Mouse (Mus musculus): ENCODE results near the gene Krt87.
A peak's percentile ranks its signal among the peaks of the same experiment; 100 is the strongest.

The Krt87 gene

GRCm38 (mm10) chr15:101418950-101419349 is 19.7 kb downstream of the Krt87 start:
- peak; percentile 20 for DNase-seq (ENCODE audit: low read depth, low spot score)

GRCm38 (mm10) chr15:101414807-101415565 is 23.6 kb downstream of the Krt87 start:
- DNase-seq (ENCODE audit: low read depth, low spot score), result peak; percentile 32

GRCm38 (mm10) chr15:101413916-101414635 is 24.5 kb downstream of the Krt87 start:
- no peak for DNase-seq (ENCODE audit: low read depth, low spot score)

- no peak for DNase-seq (ENCODE audit: low read depth, low spot score)
These were observed 26.4 kb downstream of the Krt87 start for GRCm38 (mm10) chr15:101412188-101412587.

GRCm38 (mm10) chr15:101410775-101411174 is 27.8 kb downstream of the Krt87 start, which contains the start of gene Krt7:
Gene Krt7, plus strand, starts transcription at chr15:101411043.
- no peak for DNase-seq (ENCODE audit: low read depth, low spot score)

- no peak for DNase-seq (ENCODE audit: low read depth, low spot score)
These were observed 40.3 kb downstream of the Krt87 start for GRCm38 (mm10) chr15:101398269-101398668.

- no peak for DNase-seq (ENCODE audit: low read depth, low spot score)
These were observed 40.9 kb downstream of the Krt87 start for GRCm38 (mm10) chr15:101397683-101398082.

- no peak for DNase-seq (ENCODE audit: low read depth, low spot score)
These were observed 41.7 kb downstream of the Krt87 start for GRCm38 (mm10) chr15:101396921-101397320.

- no peak for DNase-seq (ENCODE audit: low read depth, low spot score)
These were observed 42.1 kb downstream of the Krt87 start for GRCm38 (mm10) chr15:101396466-101396865.

GRCm38 (mm10) chr15:101394908-101395307 is 43.7 kb downstream of the Krt87 start:
- DNase-seq (ENCODE audit: low read depth, low spot score), result no peak

- DNase-seq (ENCODE audit: low read depth, low spot score), result no peak
These were observed 46.4 kb downstream of the Krt87 start for GRCm38 (mm10) chr15:101392251-101392650.

- DNase-seq (ENCODE audit: low read depth, low spot score), result no peak
These were observed 48.4 kb downstream of the Krt87 start for GRCm38 (mm10) chr15:101390203-101390602.

GRCm38 (mm10) chr15:101388034-101388541 is 50.5 kb downstream of the Krt87 start:
- peak; percentile 50 for DNase-seq (ENCODE audit: low read depth, low spot score)

GRCm38 (mm10) chr15:101387176-101387575 is 51.4 kb downstream of the Krt87 start:
- no peak for DNase-seq (ENCODE audit: low read depth, low spot score)

GRCm38 (mm10) chr15:101385064-101385463 is 53.5 kb downstream of the Krt87 start:
- peak; percentile 54 for DNase-seq (ENCODE audit: low read depth, low spot score)

GRCm38 (mm10) chr15:101384610-101385009 is 54.0 kb downstream of the Krt87 start:
- no peak for DNase-seq (ENCODE audit: low read depth, low spot score)

- DNase-seq (ENCODE audit: low read depth, low spot score), result peak; percentile 53
These were observed 55.8 kb downstream of the Krt87 start for GRCm38 (mm10) chr15:101382811-101383210.

GRCm38 (mm10) chr15:101381758-101382157 is 56.8 kb downstream of the Krt87 start:
- DNase-seq (ENCODE audit: low read depth, low spot score), result no peak

Data from brain, adult 2 months (tissue).